Mouse (Mus musculus): Measurements from ENCODE around the gene Plekha5. TPM values are rescaled to one million over a fixed set of nuclear protein-coding genes. Genes with fewer than 3 reads are reported as not detected.

Plekha5 gene
- total RNA-seq, 2 experiments from 2014 or later: 14.5 to 17.3 TPM

GRCm38 (mm10) chr6:140623226-140624095 is 199.6 kb downstream of the Plekha5 start:
- intact Hi-C loops (cut with DNase I; ENCODE audit: low total_unique reads): no loop called here
- DNase-seq: peak; percentile 94

GRCm38 (mm10) chr6:140624096-140625051 is 200.5 kb downstream of the Plekha5 start:
- intact Hi-C loops (cut with DNase I; ENCODE audit: low total_unique reads): no loop called here

GRCm38 (mm10) chr6:140629176-140629859 is 205.5 kb downstream of the Plekha5 start:
- intact Hi-C loops (cut with DNase I; ENCODE audit: low total_unique reads): no loop called here

More at GRCm38 (mm10) chr6:140624096-140625051, 200.5 kb downstream of the Plekha5 start:
- DNase-seq: peak; percentile 43

GRCm38 (mm10) chr6:140630306-140630705 is 206.5 kb downstream of the Plekha5 start:
- intact Hi-C loops (cut with DNase I; ENCODE audit: low total_unique reads): no loop called here
- DNase-seq: no peak

More at GRCm38 (mm10) chr6:140629176-140629859, 205.5 kb downstream of the Plekha5 start:
- no peak for DNase-seq

- intact Hi-C loops (cut with DNase I; ENCODE audit: low total_unique reads): no loop called here
- DNase-seq: no peak
Observed at GRCm38 (mm10) chr6:140633616-140634015, 209.8 kb downstream of the Plekha5 start.

- intact Hi-C loops (cut with DNase I; ENCODE audit: low total_unique reads): no loop called here
- no peak for DNase-seq
Observed at GRCm38 (mm10) chr6:140636290-140636689, 212.4 kb downstream of the Plekha5 start.

- intact Hi-C loops (cut with DNase I; ENCODE audit: low total_unique reads): no loop called here
- no peak for DNase-seq
Observed at GRCm38 (mm10) chr6:140642010-140642409, 218.2 kb downstream of the Plekha5 start.

- no peak for DNase-seq
- intact Hi-C loops (cut with DNase I; ENCODE audit: low total_unique reads): no loop called here
Observed at GRCm38 (mm10) chr6:140642655-140643054, 218.8 kb downstream of the Plekha5 start.

- intact Hi-C loops (cut with DNase I; ENCODE audit: low total_unique reads): no loop called here
- DNase-seq: no peak
Observed at GRCm38 (mm10) chr6:140645931-140646330, 222.1 kb downstream of the Plekha5 start.

Other genes starting within 250 kb of the Plekha5 start
- 10 to 100 TPM; 29.9 to 32.0 TPM for gene Aebp2, start 198.6 kb downstream of the Plekha5 start, total RNA-seq (2021)

Measured in gastrocnemius, postnatal 14 days (tissue).